Mouse (Mus musculus) natural killer cell, adult 2 months (primary cell): ENCODE measurements around the gene Hnrnpab.

Source experiments
- DNase-seq, 2 experiments: peaks; one replicate each; pipeline ENCODE4 v3.0.0; 2022; ENCODE audit warnings: low spot score in 2 of 2

Gene Hnrnpab

DNA sequence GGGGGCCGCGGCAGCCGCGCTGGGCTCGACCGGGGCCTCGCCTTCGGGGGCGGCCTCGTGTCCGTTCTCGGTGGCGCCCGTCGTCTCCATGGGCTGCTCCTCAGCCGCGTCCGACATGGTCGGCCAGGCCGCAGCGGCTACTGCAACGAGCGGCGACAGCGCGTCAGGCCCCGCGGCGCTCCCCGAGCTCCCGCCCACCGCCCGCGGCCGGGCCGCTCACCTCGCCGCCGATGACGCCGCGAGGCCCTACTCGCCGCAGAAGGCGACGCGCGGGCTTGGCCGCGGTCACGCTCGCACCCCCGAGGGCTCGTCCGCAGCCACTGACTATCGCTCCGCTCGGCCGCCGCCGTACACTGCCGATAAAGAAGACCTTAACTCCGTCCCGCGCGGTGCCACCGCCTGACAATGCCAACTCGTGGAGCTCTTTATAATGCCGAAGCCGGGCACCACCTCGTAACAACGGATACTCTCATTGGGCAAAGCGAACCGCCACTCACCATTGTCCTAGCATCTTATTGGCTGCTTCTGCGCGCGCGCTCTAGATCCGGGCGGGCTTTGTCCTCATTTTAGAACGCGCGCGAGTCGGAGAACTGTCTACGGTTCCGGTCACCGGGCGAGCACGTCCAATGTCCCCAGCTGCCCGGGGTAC lies at the start of gene Hnrnpab:
Gene Hnrnpab (minus strand): TSS at position 401 of the 649 bp plus-strand sequence.
- DNase-seq: peak; percentile 97

DNA sequence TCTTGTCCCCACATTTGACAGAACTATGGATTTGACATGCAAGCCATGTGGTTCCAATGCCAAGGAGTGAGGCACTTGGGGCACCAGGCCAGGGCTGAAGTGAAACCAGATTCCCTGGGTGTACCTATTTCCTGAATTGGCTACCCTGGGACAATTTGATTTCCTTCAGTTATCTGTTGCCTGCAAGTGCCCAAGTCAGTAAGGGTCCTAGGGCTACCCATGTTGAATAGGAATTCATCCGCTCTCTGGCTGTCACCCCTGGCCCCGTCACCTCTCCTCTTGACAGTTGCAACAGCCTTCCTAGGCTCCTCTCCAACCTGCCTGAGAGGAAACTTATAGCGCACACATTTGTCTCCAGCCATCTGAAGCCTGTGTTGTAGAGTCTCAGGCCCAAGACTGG lies 48.2 kb upstream of the Hnrnpab start:
- no peak for DNase-seq

DNA sequence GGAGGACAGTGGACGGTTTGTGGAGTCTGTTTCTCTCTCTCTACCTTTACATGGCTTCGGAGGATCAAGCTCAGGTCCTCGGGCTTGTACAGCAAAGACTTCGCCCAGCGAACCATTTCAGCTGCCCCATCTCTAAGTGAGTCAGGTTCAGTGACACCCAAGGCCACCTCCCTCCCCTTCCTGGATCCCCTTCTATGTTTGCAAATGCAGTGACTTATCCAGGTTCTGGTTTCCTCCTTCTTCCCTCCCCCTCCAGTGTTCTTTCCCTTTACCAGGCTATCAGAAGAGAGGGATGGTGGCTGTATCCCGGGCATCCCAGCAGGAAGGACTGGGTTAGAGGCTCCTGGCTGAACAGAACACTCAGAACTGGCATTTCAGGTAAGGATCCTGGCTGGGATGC lies 47.1 kb upstream of the Hnrnpab start:
- DNase-seq: no peak

DNA sequence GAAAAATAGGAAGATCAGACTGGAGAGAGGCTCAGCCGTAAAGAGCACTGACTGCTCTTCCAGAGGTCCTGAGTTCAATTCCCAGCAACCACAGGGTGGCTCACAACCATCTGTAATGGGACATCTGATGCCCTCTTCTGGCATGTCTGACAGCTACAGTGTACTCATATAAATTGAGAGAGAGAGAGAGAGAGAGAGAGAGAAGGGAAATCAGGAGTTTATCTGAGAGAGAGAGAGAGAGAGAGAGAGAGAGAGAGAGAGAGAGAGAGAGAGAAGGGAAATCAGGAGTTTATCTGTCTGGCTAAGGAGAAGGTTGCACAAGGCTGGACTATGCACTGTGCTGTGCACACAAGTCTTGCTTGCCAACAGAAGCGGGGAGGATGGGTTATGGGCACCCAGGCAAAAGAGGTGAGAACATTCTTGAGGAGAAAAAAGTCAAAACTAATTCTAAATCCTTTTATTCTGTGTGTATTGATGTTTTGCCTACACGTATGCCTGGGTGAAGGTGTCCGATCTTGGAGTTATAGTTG lies 46.3 kb upstream of the Hnrnpab start:
- no peak for DNase-seq

DNA sequence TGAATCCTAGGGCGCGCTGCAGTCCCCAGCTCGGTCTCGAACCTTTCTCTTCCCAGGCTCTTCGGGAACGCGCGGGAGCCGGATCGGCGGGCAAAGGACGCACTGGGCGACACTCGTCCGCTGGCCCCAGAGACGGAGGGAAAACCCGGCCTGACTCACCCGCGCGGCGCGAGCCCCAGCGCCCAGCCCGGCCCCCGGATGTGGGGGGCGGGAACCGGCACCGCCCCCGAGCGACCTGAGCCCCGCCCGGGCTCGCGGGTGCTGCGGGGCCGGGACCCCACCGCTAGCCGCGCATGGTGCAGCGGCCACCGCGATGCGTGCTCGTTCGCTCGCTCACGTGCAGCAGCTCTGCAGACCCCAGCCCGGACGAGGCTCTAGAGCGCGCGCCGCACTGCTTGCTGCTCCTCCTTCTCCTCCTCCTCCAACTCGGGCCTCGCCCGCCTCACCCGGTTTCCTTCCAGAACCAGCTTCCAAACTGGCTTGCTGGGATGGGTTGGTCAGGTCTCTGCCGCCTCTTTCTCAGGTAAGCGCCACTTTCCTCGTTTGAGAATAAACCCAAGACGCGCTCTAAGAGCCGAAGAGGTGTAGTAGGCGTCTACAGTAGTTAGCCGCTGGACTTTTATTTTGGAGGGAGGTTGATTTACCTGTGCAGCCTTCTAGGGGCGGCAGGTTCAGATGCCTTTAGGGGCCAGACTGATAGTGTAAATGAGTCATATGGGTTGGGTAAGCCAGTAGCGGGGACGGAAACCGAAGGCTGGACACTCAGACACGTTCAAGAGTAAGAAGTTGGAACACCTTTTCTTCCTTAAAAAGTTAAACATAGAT lies 44.3 kb upstream of the Hnrnpab start, which contains the start of the genes N4bp3 and D930048N14Rik:
Gene N4bp3 (minus strand): TSS at position 152 of the 825 bp plus-strand sequence.
Gene D930048N14Rik (plus strand): TSS at position 264 of the 825 bp plus-strand sequence.
- DNase-seq: peak; percentile 74 to 76

DNA sequence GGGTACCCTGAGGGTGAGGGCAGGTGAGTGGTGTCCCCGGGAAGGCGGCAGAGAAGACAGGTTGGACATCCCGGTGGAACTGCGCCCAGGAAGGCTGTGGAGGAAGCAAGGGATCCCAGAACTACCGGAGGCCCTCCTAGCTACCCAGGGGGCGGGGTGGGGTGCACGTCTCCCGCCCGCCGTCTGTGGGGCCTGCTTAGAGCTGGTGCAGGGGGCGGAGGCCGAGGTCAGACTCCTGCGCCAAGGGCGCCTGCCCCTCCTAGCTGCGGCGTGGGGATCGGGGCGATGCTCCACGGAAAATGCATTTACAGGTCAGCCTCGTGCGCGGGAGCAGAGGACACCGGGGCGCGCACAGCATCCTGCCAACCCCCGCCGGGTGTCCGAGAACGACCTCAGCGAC lies 43.6 kb upstream of the Hnrnpab start:
- no peak for DNase-seq

DNA sequence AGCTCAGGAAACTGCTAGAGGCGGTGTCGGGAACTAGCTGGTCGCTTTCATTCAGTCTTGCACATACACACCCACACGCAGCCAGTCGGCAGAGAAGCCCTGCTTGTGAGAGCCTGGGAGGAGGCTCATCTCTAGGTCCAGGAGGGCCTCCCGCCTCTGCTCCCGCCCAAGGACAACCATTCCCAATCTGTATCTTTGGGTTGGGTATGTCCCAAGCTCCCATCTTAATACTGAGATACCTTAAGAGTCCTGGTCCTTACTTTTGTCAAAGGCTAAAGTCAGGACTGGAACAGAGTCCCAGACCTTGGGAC lies 43.2 kb upstream of the Hnrnpab start:
- no peak for DNase-seq

DNA sequence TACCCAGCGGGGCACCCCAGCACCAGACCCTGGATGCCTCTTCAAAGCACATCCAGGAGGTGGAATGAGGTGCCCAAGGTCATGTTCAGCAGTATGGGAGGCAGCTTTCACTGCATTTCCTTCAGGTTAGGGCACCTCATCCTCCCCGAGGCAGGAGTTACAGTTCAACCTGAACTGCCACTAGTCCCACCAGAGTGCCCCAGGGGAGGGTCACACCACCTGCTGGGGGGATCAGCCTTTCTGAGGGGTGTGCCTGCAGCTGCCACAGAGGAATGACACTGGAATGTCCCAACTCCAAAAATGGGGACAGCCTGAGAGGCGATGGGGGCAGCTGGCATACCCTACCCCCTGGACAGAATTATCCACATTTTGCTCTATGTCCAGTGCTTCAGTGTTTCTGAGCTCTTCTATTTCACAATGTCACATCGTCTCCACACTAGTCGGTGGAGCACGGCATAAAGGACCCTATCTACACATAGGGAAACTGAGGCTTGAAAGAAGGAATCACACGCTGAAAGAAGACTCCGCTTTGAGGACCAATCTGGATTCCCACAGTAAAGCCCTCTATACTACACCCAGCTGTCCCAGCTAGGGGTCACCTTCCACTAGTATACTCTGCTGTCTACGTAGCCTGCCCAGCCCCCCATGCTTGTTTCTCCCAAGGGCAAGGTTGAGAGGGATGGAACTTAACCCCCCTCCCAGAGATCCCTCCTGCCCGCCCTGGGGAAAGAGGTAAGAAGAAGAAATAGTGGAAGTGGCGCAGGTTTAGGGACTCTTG lies 42.7 kb upstream of the Hnrnpab start:
- no peak for DNase-seq

DNA sequence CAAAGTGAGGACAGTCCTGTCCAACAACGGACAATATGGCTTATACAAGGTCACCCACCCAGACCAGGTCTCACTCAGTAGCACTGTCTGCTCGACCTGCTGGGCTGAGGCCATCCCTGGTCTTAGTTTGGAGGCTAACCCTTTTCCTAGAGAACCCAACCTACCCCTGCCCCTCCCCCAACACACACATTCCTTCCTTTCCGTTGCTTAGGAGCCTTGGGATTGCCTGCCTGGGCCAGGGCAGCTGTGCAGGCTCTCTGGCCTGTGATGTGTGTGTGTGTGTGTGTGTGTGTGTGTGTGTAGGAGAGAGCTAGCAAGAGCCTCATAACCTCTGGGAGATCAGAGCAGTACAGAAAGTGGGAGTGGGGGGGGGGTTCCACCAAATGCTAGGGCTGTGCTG lies 41.9 kb upstream of the Hnrnpab start:
- DNase-seq: no peak

DNA sequence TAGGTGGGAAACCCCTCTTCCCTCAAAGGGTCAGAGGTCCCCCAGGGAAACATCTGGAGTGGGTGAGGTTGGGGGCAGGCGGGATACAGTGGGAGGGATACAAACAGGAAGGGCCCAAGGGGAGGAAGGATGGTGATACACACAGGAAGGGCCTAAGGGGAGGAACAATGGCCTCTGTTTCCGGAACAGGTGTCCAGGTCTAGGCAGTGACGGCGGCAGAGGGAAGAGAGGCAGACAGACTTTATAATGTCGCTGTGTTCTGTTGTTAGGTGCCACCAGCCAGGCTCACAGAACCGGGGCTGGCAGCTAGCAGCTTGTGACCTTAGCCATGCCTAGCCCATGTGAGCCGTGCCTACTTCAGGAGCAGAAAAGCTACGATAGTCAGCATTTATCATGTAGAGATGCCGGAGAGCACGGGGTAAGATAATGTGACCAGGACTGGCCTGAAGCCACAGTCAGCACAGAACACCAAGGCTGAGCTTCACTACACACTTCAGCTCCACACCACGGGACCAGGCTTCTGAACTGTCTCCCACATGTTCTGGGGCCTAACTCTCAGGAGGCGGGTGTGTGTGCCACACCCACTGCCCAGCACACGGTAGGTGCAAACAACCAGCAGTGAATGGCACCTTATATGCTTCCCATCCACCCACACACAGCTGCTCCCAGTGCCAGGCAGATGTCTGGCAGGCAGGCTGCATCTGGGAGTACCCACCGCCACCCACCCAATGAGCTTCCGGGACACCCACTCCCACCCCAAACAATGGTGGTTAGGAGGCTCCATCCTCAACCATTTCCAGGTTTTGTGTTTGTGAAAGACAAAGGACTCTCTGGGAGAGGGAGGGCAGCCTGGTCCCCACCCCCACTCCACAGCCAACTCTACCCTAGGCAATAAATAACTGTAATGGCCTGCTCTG lies 40.4 kb upstream of the Hnrnpab start:
- peak in 1 of 2 experiments; percentile 28 for DNase-seq

DNA sequence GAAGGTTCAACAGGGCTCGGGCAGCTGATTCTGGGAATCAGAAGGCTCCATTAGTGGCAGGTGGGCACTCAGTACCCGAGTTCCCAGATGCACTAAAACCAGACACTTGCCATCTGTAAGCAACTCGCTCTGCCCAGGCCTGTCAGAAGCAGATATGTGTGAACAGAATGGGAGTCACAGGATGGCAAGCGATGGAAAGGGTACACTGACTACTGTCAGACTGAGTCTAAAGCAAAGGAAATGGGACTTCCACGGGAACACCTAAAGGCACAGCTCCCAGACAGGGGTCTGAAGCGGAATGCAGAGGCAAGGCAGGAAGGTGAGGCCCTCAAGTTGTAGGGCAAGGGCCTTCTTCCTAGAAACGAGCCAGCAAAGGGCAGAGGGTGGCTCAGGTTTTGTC lies 39.6 kb upstream of the Hnrnpab start:
- DNase-seq: no peak

DNA sequence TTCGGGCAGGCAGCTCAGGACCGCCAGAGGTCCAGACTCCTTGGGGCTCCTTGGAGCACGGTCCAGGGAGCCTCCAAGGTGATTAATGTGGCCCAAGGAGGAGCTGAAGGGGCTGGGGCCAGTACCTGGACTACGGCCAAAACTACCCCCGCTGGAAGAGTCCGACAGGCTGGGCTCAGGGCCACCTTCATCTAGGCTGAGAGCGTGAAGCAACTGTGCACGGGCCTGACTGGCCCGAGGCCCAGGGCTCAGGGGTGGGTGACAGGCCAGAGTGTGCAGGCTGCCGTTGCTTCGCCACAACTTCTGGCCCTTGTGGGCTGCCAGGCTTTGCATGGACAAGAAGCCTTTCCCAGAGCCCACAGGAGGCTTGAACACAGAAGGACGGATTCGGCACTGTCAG lies 38.6 kb upstream of the Hnrnpab start:
- no peak for DNase-seq

DNA sequence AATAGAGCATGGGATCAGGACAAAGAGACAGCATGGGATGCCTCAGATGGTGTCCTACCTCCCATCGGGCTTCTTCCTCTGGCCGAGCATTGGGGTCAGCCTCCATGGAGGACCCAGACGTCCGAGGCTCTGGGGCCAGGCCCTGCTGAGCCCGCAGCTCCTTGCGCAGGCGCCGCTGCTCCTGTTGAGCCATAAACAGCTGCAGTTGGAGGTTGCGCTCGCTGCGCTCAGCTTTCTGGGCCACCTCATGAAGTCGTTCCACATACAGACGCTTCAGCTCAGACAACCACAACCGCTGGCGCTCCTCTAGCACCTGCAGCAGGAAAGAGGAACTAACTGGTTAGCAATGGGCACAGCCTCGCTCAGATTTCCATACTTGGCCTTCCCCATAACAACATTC lies 37.6 kb upstream of the Hnrnpab start:
- peak in 1 of 2 experiments; percentile 80 for DNase-seq

DNA sequence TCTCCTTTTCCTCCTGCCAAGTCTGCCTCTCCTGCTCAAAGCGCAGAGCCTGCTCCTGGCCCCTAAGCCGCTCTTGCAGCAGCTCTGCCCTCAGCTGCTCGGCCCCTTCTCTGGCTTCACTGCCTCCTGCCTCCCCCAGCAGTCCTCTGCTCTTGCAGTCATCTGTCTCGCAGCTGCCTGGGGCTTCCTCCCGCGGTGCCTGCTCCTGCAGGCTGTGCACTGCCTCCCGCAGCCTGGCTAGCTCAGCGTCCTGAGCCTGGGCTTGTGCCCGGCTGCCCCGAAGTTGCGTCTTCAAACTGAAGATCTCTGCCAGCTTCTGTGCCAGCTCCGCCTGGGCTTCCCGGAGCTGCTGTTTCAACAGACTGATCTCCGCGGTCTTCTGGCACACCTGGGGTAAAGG lies 37.1 kb upstream of the Hnrnpab start:
- DNase-seq: peak in 1 of 2 experiments; percentile 14

DNA sequence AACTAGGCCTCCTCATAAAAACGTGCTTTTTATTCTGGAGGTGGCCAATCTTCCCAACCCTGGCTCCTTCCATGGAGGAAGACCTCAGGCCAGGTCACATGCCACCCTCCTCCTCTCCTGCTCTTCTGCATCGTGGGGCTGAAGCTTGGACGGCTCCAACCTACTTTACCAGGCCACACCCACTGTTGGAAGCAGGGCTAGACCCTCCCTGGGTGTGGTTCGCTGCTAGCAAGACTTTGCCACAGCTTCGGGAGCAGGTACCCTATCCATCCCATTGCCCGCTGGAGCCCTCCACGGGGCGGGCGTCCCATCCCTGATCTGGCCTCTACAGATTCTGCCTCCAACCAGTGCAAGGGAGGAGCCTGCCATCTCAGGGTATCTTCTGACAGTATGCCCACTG lies 36.6 kb upstream of the Hnrnpab start:
- no peak for DNase-seq

DNA sequence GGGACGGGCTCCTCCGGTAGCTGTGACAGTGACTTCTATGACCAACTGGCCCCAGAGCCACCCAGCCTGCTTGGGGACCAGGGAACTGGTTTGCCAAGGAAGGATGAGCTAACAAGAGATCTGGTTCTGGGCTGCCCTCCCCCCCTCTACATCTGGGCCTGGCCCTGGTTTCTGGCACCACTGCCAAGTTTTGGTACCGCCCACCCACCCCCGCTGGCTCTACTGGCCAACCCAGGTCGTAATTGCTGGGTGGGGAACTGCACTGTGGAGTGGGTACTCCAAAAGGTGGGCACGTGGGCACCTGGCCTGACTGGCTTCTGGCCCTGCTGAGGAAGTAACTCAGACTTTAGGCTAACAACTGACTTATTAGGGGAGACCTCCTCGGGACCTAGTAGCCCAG lies 34.1 kb upstream of the Hnrnpab start:
- no peak for DNase-seq

DNA sequence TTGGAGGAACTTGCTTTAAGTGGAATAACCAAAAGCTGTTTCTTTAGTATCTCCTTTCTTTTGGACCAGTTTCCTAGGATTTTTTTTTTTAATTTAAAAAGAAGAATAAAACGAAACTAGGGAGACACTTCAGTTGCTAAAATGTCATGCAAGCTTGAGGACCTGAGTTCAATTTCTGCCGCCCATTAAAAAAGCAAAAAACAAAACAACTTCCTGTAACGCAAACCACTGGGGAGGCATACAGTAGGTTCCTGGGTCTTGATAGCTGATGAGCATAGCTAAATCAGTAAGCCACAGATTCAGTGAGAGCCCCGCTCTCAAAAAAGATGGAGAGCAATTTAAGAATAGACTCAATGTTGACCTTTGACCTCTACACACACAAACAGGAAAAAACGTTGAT lies 31.9 kb upstream of the Hnrnpab start:
- no peak for DNase-seq

DNA sequence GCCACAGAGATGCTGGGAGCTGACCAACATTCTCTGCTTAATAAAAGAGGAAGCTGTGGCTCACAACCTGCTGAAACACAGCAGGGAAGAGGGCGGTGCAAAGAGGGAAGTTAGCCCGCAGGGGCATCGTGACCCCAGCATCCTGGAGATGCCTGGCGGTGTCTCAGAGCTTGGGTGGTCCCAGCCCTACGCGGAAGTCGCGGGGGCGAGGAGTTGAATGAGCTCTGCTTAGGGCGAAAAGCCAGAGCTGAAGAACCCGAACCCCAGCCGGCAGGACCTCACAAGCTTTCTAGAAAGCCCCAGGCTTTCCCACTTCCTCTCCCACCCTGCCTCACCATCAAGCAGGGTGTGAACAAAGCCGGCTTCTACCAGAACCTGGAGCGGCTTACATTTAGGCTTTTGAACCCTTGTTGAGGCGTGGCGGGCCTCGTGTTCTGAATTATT lies 31.3 kb upstream of the Hnrnpab start:
- DNase-seq: peak; percentile 51 to 81

DNA sequence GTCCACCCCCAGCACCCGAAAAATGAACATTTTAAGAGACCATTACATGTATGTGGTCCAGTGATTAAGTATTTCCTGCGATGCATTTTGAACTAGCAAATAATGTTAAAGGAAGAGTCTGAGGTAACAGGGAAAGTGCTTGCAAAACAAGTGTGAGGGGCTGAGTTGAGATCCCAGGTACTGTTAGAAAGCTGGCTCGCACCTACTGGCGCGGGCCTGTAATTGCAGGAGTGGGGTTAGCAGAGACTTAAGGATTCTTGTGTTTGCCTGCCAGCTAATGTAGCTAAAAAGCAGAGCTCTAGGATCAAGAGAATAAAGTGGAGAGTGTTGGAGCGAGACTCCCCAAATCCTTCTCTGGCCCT lies 29.7 kb upstream of the Hnrnpab start:
- DNase-seq: peak; percentile 70 to 80

DNA sequence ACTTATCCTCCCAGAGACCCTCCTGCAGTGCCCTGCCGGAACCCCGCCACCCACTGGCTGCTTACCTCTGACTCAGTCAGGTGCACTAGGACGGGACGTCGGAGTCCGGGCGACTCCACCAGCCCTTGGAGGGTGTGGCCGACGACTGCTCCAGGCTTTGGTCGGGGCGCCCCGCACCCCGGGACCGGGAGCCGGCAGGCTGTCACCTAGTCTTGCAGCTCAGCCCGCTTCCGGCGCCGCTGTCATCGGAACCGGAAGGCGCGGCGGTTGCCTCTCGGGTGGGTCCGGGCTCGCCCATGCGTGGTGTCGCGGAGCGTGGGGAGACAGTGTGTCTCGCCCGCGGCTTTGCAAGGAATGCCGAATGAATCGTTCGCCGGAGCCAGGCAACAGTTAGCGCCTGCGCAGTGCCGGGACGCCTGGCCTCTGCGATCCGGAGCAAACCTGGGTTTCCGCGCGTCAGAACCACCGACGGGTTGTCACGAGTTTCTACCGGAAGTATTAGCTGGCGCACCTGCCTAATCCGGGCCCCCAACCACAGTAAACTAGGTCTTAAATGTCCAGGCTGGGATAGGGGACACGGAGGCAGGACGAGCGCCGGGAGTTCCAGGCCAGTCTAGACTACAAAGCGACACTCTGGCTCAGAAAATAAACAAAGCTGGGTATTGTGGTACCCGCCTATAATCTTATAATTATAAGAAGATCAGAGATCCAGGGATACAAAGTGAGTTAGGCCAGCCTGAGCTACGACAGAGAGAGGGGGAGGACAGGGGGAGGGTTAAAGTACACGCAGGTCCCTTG lies 29.1 kb upstream of the Hnrnpab start, which contains the start of gene Rmnd5b:
Gene Rmnd5b (minus strand): TSS at position 372 of the 798 bp plus-strand sequence.
- peak; percentile 86 to 92 for DNase-seq
